Mouse (Mus musculus) WW6 (cell line): ENCODE measurements around the gene Lyz1.
A peak's percentile ranks its signal among the peaks of the same experiment; 100 is the strongest.
"Not testable (repeated sequence)": the region's sequence is repeated elsewhere in the genome, so short reads cannot be mapped to it uniquely, and the experiment has no call there.

Source experiments
- DNase-seq: peaks from one replicate; pipeline ENCODE4 v3.0.0-alpha.2; 2013; ENCODE audit warnings: low read depth, low spot score

Lyz1 gene

DNA sequence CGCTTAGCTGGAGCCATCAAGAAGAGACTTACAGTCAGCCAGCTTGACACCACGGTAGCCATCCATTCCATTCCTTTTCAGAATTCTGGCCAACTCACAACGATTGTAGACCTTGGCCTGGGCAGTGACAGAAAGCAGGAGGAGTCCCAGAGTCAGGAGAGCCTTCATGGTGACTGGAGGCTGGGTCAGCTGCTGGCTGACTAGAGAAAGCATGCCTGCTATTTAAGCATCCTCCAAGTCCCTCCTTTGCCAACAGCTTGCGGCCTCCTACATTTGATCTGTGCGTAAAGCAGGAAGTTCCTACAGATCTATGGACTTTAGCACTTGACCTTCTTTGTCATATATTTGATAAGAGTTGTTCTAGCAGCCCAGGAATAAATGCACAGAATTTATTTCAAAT, at the start of gene Lyz1:
Gene Lyz1, minus strand, starts transcription at position 198 of the 400 bp plus-strand sequence.
- no peak for DNase-seq

- peak; percentile 26 for DNase-seq
These were observed 49.7 kb upstream of the Lyz1 start for GRCm38 (mm10) chr10:117342406-117342805.

DNA sequence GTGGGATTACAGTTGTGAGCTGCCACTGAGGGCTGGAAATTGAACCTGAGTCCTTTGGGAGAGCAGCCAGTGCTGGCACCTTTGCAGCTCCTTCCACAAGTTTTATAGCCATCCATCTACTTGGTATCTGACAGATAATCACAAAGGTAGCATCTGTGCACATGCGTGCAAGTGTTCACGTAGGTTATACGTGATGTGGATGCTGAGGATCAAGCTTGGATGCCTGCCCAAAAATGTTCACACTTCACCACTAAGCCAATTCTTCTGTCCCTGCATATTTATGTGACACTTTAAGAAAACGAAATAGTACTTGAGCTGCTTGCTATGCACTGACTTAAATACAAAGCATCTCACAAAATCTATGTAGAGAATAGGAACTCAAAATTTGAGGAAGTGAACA, 48.4 kb upstream of the Lyz1 start:
- no peak for DNase-seq

- DNase-seq, result no peak
These were observed 46.6 kb upstream of the Lyz1 start for GRCm38 (mm10) chr10:117339241-117339640.

GRCm38 (mm10) chr10:117337946-117338345, 45.3 kb upstream of the Lyz1 start:
- DNase-seq, result no peak

- DNase-seq, result no peak
These were observed 43.0 kb upstream of the Lyz1 start for GRCm38 (mm10) chr10:117335649-117336048.

GRCm38 (mm10) chr10:117330521-117330920, 37.9 kb upstream of the Lyz1 start:
- DNase-seq, result no peak

GRCm38 (mm10) chr10:117323782-117324181, 31.1 kb upstream of the Lyz1 start:
- no peak for DNase-seq

DNA sequence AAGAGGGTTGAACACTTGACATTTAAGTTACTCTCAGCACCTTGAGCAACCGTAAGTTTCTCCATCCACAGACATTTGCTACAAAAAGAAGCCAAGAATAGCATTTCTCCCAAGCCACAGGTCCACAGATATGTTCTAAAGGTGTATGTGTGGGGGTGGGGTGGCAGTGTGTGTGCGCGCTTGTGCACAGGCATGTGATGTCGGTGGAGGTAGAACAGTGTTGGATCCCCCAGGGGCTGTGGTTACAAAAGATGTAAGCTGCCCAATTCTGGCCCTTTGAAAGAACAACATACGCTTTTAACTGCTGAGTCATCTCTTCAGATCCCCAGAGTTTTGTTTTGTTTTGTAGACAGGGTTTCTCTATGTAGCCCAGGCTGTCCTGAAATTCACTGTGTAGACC, 30.0 kb upstream of the Lyz1 start:
- DNase-seq, result no peak

DNA sequence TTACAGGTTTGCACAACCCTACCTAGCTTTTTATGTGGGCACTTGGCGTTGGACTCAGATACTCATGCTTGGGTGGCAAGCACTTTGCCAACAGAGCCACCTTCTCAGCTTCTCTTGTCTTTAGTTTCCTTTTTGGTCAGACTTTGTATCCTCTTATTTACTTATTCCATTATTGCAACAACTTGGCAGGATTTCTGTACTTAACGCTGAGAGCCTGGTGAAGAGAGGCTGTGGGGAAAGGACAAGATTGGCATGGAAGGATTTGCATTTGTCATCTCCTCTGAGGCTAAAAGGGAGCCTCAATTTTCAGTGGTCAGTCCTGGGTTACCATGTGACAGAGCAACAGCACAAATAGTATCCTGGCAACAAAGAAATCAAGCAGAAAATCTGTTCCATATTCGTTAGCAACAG, 27.9 kb upstream of the Lyz1 start:
- DNase-seq, result no peak

DNA sequence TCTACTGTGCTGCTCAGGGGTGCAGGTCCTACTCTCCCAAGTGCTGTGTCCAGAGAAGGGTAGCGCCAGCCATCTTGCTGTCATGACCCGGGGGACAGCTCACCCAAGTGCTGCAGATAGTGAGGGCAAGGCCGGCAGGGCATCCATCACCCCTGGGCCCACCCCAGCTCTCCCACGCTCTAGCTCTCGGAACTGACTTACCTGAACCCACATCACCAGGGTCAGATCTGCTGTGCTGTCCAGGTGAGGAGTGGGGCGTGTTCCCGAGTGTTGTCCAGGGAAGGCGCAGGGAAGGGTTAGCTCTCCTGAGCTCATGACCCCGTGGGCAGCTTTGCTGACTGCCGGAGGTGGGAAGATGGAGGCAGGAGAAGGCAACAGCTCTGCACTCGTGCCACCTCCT, 23.7 kb upstream of the Lyz1 start:
- no peak for DNase-seq

- no peak for DNase-seq
These were observed 20.5 kb upstream of the Lyz1 start for GRCm38 (mm10) chr10:117313133-117313532.

- DNase-seq, result no peak
These were observed 19.5 kb upstream of the Lyz1 start for GRCm38 (mm10) chr10:117312168-117312567.

DNA sequence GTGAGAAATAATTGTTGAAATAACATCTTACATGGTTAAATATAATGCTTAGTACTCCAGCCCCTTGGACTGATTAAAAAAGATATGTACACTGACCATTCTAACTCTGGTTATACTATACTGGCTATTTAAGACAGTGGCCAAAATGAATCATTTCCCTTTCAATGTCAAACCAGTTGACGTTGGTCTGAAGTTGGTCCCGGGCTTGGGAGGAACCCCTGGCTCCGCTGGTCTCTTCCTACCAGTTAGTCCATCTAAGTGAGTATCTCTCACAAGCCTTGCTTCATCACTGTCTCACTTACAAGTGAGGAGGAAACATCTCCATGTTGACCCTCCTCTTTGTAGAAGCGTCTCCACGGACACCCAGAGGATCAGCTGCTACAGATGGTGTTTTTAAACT, 11.7 kb upstream of the Lyz1 start:
- DNase-seq, result no peak

GRCm38 (mm10) chr10:117301688-117302087, 9.0 kb upstream of the Lyz1 start:
- DNase-seq, result no peak

DNA sequence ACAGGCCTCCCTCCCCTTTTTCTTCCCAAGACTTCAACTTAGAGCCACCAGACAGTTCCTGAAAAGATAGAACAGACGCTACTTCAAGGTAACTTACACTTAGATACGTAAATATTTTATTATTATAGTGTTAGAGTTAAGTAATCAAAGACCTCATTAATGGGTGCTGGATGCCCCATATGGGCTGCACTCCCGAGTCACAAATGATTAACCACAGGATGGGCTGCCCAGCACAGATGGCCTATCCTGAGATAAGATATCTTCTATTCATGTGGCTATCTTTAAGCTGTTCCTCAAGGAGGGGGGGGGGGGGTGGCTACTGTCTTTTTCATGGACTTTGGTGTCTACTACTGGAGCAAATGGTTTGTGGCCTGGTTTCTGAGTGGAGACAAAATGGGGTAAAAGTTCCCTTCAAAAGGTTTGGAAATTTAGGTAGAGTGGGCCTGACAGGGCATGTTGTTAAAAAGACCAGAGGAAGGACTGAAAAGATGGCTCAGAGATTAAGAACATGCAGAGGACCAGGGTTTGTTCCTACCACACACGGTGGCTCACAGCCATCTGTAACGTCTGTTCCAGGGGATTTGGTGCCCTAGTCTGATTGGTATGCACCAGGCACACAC, 7.3 kb upstream of the Lyz1 start:
- no peak for DNase-seq

GRCm38 (mm10) chr10:117299106-117299505, 6.4 kb upstream of the Lyz1 start:
- DNase-seq, result no peak

GRCm38 (mm10) chr10:117298336-117298735, 5.7 kb upstream of the Lyz1 start:
- no peak for DNase-seq

DNA sequence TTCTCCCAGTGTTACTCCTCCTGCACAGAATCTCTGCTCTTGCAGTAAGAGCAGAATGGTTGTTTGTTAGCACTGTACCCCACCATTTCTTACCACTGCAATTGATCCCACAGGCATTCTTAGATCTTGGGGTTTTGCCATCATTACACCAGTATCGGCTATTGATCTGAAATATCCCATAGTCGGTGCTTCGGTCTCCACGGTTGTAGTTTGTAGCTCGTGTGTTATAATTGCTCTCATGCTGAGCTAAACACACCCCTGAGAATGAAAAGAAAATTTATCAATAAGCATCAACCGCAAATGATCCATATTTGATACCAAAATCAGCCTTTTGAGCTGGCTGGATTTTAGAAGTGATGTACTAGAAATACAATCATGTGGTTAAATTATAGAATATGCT, 1.7 kb downstream of the Lyz1 start:
- not testable (repeated sequence) for DNase-seq

DNA sequence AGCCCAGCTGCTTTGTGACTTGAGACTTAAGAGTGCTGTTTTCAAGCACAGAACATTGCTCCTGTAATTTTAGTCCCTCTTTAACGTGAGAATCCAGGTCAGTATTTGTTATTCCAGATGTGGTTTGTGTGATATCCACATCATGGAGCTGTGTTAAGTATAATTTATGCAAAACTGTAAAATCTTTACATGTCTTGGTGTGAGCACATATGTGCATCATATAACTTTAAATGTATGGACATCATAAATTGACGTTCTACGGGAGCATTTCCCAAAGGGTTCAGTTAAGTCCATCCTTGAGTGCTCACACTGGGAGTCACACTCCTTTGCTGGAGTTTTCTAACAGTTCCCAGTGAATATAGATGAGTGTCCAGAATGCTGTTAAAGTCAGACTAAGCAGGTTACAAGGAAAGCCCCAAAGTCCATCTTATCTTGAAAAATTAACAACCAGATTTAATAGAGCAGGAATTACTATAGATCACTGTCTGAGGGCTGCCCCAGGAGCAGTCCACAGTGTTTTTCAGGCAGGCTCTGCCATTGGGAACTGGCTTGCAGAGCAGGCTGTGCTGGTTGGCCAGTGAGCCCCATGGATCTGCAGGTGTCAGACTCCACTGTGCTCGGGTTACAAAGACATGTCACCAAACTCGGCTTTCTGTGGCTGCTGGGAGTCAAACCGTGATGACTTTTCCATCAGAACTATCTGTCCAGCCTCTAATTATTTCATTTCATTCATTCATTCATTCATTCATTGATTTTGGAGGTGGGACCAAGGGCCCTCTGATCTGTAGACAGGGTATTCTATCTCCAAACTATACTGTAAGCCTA, 2.4 kb downstream of the Lyz1 start:
- DNase-seq, result no peak

GRCm38 (mm10) chr10:117289034-117289505, 3.6 kb downstream of the Lyz1 start:
- DNase-seq, result not testable (repeated sequence)

DNA sequence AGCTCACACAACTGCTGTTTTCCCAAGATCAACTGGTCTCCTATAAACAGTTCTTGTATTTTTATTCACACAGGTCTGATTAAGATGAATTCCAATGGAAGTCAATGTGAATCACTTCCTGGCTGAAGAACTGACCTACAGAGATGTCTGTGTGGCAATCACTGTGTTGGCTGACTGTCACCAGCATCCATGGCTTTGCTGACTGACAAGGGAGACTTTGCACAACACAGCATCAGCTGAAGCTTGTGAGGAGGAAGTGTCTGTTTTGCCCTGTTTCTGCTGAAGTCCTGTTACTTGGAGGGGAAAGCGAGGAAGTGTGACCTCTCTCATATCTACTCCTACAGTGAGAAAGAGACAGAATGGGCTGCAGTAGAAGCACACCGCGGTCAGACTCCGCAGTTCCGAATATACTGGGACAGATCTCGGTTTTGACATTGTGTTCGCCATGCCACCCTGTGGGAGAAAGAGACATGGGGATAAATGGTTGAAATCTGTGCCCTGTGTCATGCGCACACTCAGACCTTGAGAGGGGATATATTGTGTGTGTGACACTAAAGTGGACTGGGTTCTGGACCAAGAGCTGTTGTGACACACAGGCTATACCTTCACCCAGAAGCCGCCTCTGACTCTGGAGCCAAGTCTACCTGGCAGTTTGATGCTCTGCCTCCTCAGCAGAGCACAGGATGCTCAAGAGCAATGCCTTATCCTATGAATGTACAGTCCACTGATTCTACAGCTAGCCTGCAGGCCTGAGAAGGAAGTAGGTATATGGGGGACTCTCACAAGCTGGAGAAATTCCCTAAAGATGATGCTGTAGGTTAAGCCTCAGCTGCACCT, 4.3 kb downstream of the Lyz1 start:
- DNase-seq, result no peak
